Mouse (Mus musculus) liver, embryonic 14.5 days (tissue): ENCODE results near the gene Snx4. TPM values are rescaled to one million over a fixed set of nuclear protein-coding genes. Genes with fewer than 3 reads are reported as not detected.

Experiments
- ATAC-seq: fragments of 200-750 bp; cut with Nextera tagmentation; 2 replicates; pipeline ENCODE4 v1.8.0; 2017; ENCODE audit warnings: moderate number of reproducible peaks, mild to moderate bottlenecking, moderate library complexity; ENCODE audit not compliant: insufficient read depth
- DNase-seq, 3 experiments: peaks; one replicate each; pipeline ENCODE4 v3.0.0-alpha.2; 2012 to 2013; ENCODE audit warnings: low read depth in 3 of 3, low spot score in 3 of 3
- H3K27ac ChIP-seq: fragments of 300-500 bp; sonication (generic); 2 replicates; pipeline ENCODE4 v1.5.1; 2014; ENCODE audit warnings: moderate library complexity, mild to moderate bottlenecking, control low read depth, inconsistent platforms
- H3K27me3 ChIP-seq: fragments of 300-500 bp; sonication (generic); 2 replicates; pipeline ENCODE4 v1.6.1; 2014; ENCODE audit warnings: mild to moderate bottlenecking, low read length, moderate library complexity; ENCODE audit not compliant: control insufficient read depth, insufficient read depth
- H3K36me3 ChIP-seq: fragments of 300-500 bp; sonication (generic); replicated peaks from 2 replicates; pipeline ENCODE4 v1.6.1; 2014; ENCODE audit warnings: low read depth; ENCODE audit not compliant: control insufficient read depth, insufficient read depth
- H3K4me1 ChIP-seq, 2 experiments: fragments of 200-500 bp in 1 of 2; fragments of 300-500 bp in 1 of 2; sonication (generic) in 1 of 2; replicated peaks; 2 replicates each; pipeline ENCODE4 v1.6.1; 2012 to 2014; ENCODE audit warnings: antibody characterized with exemption in 1 of 2, inconsistent platforms in 1 of 2, low read length in 1 of 2; ENCODE audit not compliant: control insufficient read depth in 2 of 2, insufficient read depth in 2 of 2
- H3K4me2 ChIP-seq: fragments of 300-500 bp; sonication (generic); 2 replicates; pipeline ENCODE4 v1.6.1; 2014; ENCODE audit warnings: low read depth, mild to moderate bottlenecking, control low read depth, moderate library complexity
- H3K4me3 ChIP-seq, 2 experiments: fragments of 200-500 bp in 1 of 2; fragments of 300-500 bp in 1 of 2; sonication (generic) in 1 of 2; 2 replicates each; pipeline ENCODE4 v1.5.1; 2012 to 2014; ENCODE audit warnings: low read depth in 2 of 2, low read length in 2 of 2, mild to moderate bottlenecking in 2 of 2, control low read depth in 1 of 2, inconsistent platforms in 1 of 2, moderate library complexity in 1 of 2; ENCODE audit not compliant: insufficient read depth in 1 of 2
- H3K9ac ChIP-seq: fragments of 300-500 bp; sonication (generic); replicated peaks from 2 replicates; pipeline ENCODE4 v1.6.1; 2014; ENCODE audit warnings: mild to moderate bottlenecking, control low read depth, moderate library complexity
- H3K9me3 ChIP-seq: fragments of 300-500 bp; sonication (generic); 2 replicates; pipeline ENCODE4 v1.6.1; 2016; ENCODE audit warnings: low read length, mixed read lengths; ENCODE audit not compliant: control insufficient read depth
- CTCF ChIP-seq: IDR thresholded peaks from 2 replicates; pipeline ENCODE4 v1.5.1; 2016; ENCODE audit warnings: antibody characterized with exemption, low read depth, control low read depth
- EP300 ChIP-seq: IDR thresholded peaks from 2 replicates; pipeline ENCODE4 v1.6.1; 2016; ENCODE audit warnings: antibody characterized with exemption, low read depth
- WGBS: fragments of 180-500 bp; shearing (Covaris S2); extraction: QIAGEN DNeasy Blood & Tissue Kit; methylation state at CpG from one replicate; pipeline ENCODE4 v1.1.7; 2014; ENCODE audit not compliant: insufficient replicate concordance; 5-methylcytosine and 5-hydroxymethylcytosine counted together
- polyA plus RNA-seq, 2 experiments: library from polyadenylated mRNA; depleted of rRNA in 1 of 2; stranded (reverse) in 1 of 2; unstranded in 1 of 2; fragments of >200 nt; fragmentation: Nextera tagmentation in 1 of 2; extraction: Ambion mirVana in 1 of 2; gene quantifications; 2 replicates each; pipeline versions ENCODE4 v1.2.1 to v1.2.3; 2012 to 2014

Gene Snx4
- polyA plus RNA-seq, 2 experiments = 7.1 to 21.3 TPM

DNA sequence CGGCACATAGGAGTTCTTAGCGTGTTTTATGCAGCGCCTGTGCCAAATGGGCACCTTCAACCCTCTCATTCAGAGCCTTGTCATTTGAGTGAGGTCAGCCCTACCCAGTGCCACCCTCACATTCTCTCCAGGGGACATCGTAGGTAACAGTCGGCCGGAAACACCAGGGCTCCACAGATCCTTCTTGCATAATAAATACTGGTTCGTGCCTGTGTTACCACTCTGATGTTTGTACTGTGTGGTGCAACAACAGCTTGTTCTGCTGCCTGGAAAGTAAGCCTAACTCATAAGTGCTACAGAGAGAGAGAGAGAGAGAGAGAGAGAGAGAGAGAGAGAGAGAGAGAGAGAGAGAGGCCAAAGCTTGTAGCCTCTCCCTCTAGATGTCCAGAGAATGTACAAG, 66.8 kb downstream of the Snx4 start:
- H3K9me3 ChIP-seq = no peaks in the 10 kb centered on the region
- no peak overlapping the region for H3K9ac ChIP-seq
- H3K36me3 ChIP-seq = no peaks in the 10 kb centered on the region
- ATAC-seq = no peak
- 74% methylated on average over 7 of the region's 7 CpGs for WGBS
- no peaks in the 10 kb centered on the region for H3K27me3 ChIP-seq
- DNase-seq = no peak
- H3K4me1 ChIP-seq = peaks cover 0 to 7% of the 10 kb centered on the region in 2 experiments; a peak in 3 of 4 replicates
- no peak overlapping the region for H3K4me3 ChIP-seq
- no peak for TF ChIP-seq EP300
- no peak for TF ChIP-seq CTCF
- H3K27ac ChIP-seq = no peak overlapping the region
- no peak overlapping the region for H3K4me2 ChIP-seq

DNA sequence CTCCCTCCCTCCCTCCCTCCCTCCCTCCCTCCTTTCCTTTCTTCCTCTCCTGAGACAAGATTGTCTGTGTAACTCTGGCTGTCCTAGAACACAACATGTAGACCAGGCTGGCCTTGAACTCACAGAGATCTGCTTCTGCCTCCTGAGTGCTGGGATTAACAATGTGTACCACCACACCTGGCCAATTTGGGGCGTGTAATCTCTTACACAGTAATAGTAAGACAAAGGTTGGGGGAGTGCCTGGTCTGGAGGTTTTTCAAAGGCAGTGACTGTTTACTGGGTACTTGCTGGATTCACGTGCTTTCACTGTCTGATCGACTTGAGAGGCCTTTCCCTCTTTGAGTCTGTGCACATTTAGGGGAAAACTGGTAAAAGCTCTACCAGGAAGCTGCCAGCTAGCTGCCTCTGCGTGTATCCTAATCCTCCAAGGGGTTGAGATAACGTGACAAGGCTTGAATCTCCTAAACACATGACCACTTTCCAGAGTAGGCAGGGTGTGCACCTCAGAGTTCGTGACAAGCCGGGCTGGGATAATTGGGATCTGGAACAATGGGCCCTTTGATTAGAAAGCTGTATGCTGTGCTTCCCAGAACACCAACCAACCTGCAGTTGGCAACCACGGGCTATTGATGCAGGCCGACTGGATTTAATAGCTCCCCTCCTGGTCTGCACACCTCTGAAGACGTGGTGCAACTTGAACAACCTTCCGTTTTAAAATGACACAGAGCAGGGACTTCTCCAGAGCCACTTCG, 74.6 kb downstream of the Snx4 start:
- no peaks in the 10 kb centered on the region for H3K27me3 ChIP-seq
- WGBS = 63% methylated on average over 12 of the region's 12 CpGs
- no peak overlapping the region for H3K27ac ChIP-seq
- H3K4me3 ChIP-seq = no peak overlapping the region
- no peaks in the 10 kb centered on the region for H3K4me1 ChIP-seq
- no peak for ATAC-seq
- TF ChIP-seq EP300 (no peak), CTCF (no peak)
- no peaks in the 10 kb centered on the region for H3K36me3 ChIP-seq
- no peak overlapping the region for H3K9ac ChIP-seq
- no peak for DNase-seq
- no peak overlapping the region for H3K4me2 ChIP-seq
- no peaks in the 10 kb centered on the region for H3K9me3 ChIP-seq

GRCm38 (mm10) chr16:33326589-33326988, 75.3 kb downstream of the Snx4 start:
- ATAC-seq (no peak), DNase-seq (no peak)
- H3K4me1 ChIP-seq = no peaks in the 10 kb centered on the region
- H3K9me3 ChIP-seq = no peaks in the 10 kb centered on the region
- H3K4me2 ChIP-seq = no peak overlapping the region
- H3K9ac ChIP-seq = no peak overlapping the region
- H3K4me3 ChIP-seq = no peak overlapping the region
- 77% methylated on average over 9 of the region's 9 CpGs for WGBS
- TF ChIP-seq EP300 = no peak
- no peak for TF ChIP-seq CTCF
- no peak overlapping the region for H3K27ac ChIP-seq
- no peaks in the 10 kb centered on the region for H3K36me3 ChIP-seq
- H3K27me3 ChIP-seq = no peaks in the 10 kb centered on the region

- no peaks in the 10 kb centered on the region for H3K27me3 ChIP-seq
- TF ChIP-seq CTCF (no peak), EP300 (no peak)
- H3K9ac ChIP-seq = no peak overlapping the region
- no peak overlapping the region for H3K4me2 ChIP-seq
- ATAC-seq = no peak
- H3K4me1 ChIP-seq = no peaks in the 10 kb centered on the region
- H3K9me3 ChIP-seq = no peaks in the 10 kb centered on the region
- H3K27ac ChIP-seq = no peak overlapping the region
- WGBS = 72% methylated on average over 9 of the region's 9 CpGs
- DNase-seq = no peak
- no peaks in the 10 kb centered on the region for H3K36me3 ChIP-seq
- H3K4me3 ChIP-seq = no peak overlapping the region
Measured at GRCm38 (mm10) chr16:33327101-33327500, 75.9 kb downstream of the Snx4 start.

DNA sequence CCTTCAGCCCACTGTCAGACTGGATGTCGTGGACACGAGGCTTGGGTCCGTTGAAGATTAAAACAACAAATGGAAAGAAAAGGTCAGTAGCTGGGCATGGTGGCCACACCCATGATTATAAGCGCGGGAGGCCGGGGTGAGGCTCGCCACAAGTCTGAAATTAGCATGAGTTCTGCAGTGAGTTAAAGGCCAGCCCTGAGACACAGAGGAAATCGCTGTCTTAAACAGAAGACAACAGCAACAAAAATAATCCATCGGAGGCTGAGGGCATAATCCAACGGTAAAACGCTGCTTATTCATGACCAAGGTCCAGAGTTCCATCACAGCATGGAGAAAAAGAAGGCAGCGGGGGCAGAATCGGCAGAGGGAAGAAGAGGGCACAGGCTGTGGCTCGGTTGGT, 81.8 kb downstream of the Snx4 start:
- Histone ChIP-seq H3K36me3 (no peaks in the 10 kb centered on the region), H3K9ac (no peak overlapping the region), H3K4me1 (peaks cover 0 to 9% of the 10 kb centered on the region in 2 experiments; a peak in 2 of 4 replicates), H3K4me3 (no peak overlapping the region), H3K9me3 (no peaks in the 10 kb centered on the region), H3K27ac (no peak overlapping the region), H3K4me2 (no peak overlapping the region), H3K27me3 (no peaks in the 10 kb centered on the region)
- no peak for DNase-seq
- no peak for ATAC-seq
- 65% methylated on average over 14 of the region's 14 CpGs for WGBS
- no peak for TF ChIP-seq EP300
- no peak for TF ChIP-seq CTCF
